Mouse (Mus musculus) brain, embryonic 14.5 days (tissue): ENCODE data around the gene Inmt.

ENCODE experiments used
- CTCF ChIP-seq: fragments of 200-500 bp; IDR thresholded peaks from 2 replicates; pipeline ENCODE4 v1.5.1; 2012; ENCODE audit warnings: inconsistent platforms, mild to moderate bottlenecking, moderate library complexity, borderline replicate concordance; ENCODE audit not compliant: insufficient read depth, insufficient read length; ENCODE audit errors: extremely low read depth
- POLR2A ChIP-seq: fragments of 200-500 bp; IDR thresholded peaks from 2 replicates; pipeline ENCODE4 v1.6.1; 2012; ENCODE audit warnings: mild to moderate bottlenecking, inconsistent platforms, borderline replicate concordance; ENCODE audit not compliant: poor library complexity, insufficient read depth, insufficient read length, severe bottlenecking; ENCODE audit errors: extremely low read depth

GRCm38 (mm10) chr6:55191537-55191936, 16.7 kb upstream of the Inmt start:
- no peak for TF ChIP-seq CTCF
- TF ChIP-seq POLR2A = no peak
